Mouse (Mus musculus) gastrocnemius, postnatal 4 days (tissue): Measurements from ENCODE around the gene Gm5788. TPM values are rescaled to one million over a fixed set of nuclear protein-coding genes. Genes with fewer than 3 reads are reported as not detected.
A peak's percentile ranks its signal among the peaks of the same experiment; 100 is the strongest.
"Not testable (repeated sequence)": the region's sequence is repeated elsewhere in the genome, so short reads cannot be mapped to it uniquely, and the experiment has no call there.

Experiments used
- DNase-seq, 2 experiments: peaks; one replicate each; pipeline ENCODE4 v3.0.0; 2021 to 2022; ENCODE audit warnings: low spot score in 2 of 2, mixed read lengths in 2 of 2
- long read RNA-seq, 2 experiments: library from polyadenylated mRNA; stranded (forward); transcript quantifications; one replicate each; pipeline ENCODE4 v2.0.0; 2021
- total RNA-seq, 2 experiments: library from RNA; stranded (reverse); gene quantifications; 2 replicates each; pipeline ENCODE4 v1.2.3; 2021

The Gm5788 gene
- total RNA-seq = not detected
- long read RNA-seq, experiment 1 = 0 reads
- long read RNA-seq, experiment 2 = 0 reads

DNA sequence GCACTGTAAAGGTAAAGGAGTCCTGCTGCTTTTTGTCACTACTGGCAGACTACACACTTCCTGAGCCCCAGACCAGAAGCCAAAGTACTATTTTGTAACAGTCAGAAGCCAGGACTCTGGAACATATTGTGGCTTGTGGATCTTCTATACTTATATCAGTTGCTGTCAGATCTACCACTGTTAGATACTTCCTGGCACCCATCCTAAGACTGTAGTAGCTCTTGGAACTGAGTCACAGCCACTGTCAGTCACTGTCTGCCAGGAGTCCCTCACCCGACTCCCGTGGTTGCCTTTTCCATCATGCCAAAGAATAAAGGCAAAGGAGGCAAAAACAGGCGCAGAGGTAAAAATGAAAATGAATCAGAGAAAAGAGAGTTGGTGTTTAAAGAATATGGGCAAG, at the start of gene Gm5788:
Gene Gm5788 (plus strand): TSS at position 301 of the 400 bp plus-strand sequence.
- not testable (repeated sequence) for DNase-seq

DNA sequence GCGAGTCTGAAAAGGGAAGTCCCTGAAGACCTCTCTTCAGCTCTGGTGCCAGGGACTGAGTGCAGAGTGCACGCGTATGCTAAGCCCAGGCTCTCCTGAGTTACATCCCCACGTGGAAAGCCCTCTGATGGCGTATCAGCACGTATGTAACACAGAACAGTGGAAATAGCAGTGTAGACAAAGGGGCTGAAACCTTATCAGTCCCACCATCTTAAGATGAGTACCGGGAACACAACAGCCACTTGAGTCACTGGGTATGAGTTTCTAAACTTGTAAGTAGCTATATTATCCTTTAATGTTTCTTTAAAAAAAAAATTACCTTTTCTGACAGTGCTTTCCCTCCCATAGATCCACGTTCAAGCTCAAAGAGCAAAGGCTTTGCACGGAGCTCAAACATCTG, 45.1 kb upstream of the Gm5788 start:
- DNase-seq = no peak

DNA sequence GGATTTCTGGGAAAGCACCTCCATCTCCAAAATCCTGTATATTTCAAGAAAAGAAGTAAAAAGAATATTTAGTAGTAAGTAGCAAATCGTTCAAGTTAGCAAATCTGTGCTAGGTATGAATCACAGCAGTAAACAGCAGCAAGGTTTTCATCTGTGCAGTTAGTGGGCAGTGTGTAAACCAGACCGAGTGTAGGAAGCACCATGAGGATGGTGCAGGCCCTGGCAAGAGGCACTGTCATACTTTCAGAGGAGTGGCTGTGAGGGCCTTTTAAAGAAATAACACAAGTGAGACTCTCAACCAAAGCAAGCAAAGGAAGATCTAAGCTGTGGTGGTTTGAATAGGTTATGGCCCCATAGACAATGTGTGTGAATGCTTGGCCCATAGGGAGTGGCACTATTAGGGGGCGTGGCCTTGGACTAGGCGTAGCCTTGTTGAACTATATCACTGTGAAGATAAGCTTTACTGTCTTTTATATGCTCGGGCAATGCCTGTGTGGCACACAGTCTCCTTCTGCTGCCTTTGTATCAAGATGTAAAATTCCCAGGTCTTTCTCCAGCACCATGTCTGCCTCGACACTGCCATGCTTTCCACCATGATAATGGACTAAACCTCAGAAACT, 29.7 kb upstream of the Gm5788 start:
- no peak for DNase-seq

DNA sequence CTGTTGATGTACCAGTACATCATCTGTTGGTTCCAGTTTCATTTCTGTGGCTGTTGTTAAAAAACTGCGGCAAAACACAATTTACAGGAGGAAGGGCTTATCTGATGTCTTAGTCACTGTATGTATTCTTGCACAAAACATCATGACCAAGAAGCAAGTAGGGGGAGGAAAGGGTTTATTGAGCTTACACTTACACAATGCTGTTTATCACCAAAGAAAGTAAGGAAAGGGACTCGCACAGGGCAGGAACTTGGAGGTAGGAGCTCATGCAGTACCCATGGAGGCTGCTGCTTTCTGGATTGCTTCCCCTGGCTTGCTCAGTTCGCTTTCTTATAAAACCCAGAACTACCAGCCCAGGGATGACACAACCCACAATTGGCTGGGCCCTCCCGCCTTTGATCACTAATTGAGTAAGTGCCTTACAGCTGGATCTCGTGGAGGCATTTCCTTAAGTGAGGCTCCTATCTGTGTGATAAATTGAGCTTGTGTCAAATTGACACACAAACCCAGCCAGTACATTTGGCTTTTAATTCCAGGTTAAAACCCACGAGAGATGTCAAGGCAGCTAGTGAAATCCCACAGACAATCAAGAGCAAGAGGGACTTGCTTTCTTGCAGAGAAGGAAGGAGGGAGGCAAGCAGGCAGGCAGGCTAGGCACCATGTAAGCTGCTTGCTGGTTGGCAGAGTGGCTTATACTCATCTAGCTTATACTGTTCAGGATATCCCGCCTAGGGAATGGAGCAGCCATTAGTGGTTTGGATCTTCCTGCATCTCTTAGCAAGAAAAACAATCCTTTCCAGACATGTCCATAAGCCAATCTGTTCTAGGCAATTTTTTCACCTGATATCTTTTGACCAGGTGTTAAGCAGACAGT, 24.0 kb upstream of the Gm5788 start:
- DNase-seq = no peak

DNA sequence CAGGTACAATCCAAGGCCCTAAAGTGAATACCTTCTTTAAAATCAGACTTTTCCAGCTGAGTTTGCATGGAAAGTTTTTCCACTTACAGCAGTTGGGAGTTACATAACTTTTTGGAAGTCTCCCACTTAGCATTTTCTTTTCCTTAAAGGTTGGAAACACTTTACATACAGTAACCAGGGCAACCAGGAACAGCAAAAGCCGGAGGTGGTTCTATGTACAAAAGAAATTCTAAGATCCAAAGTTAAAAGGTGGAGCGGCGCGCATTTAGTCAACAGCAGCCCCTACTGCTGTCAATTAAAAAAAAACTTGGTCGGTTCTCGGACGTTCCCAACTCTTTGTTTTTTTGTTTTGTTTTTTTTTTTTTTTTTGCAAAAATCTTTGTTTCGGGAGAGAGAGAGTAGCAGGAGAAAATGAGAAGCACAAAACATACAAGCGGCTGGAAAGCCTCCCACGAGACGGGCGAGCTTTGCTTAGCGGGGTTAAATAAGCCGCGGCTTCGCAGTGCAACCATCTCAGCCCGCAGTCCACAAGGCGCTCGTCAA, 23.0 kb upstream of the Gm5788 start:
- no peak for DNase-seq

DNA sequence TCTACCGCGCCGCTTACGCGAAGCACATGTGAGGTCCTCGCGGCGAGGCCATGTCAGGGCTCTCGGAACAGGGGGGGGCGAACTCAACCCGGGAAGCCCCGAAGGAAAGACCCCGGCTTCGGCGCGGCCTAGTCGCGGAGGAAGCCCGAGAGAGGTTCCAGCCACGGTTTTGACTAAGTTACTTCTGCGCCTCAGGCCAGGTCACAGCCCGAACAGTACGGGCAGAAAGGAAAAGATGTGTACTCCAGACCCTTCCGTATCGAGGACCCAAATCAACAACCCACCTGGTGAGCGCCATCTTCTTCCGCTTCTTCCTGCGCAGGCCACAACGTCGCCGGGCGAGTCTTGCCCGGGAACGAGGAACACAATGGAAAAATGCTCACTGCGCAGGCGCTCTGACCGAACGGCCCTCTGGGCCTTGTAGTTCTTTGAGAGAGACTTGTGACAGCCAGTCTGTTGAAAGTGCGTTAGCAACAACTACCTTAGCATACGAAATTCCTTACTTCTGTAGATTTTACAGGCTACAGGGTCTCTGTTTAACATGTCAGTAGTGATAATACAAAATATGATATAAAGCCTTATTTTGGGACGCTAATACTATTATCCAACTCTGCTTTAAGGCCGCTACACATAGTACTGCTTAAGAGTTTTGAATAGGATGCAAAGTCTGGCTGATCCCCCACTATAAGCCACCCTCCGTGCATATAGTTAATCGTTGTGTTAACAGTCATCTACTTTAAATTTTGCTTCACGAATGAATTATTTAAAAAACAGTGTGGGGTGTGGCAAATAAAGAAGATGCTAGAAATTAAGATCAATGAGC, 22.3 kb upstream of the Gm5788 start, which contains the start of gene Snw1:
Gene Snw1 (minus strand): TSS at position 311 of the 823 bp plus-strand sequence.
- peak; percentile 84 to 92 for DNase-seq

DNA sequence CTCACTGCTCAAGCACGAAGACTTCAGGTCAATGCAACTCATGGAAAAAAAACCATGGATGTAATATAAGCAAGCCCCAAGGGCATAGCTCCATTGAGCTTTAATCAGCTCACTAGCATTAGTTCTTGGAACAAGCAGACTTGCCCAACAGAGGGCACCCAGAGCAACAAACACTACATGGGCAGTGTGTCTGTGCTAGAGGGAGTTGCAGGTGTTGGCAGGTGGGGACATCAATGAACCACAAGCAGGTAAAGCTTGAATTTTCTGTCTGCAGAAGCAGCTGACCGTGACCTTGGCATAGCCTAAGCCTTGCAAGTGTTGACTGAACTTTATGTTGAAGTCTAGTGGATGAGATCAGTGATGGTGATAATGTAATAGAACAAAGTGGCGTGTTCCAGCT, 19.8 kb upstream of the Gm5788 start:
- no peak for DNase-seq

DNA sequence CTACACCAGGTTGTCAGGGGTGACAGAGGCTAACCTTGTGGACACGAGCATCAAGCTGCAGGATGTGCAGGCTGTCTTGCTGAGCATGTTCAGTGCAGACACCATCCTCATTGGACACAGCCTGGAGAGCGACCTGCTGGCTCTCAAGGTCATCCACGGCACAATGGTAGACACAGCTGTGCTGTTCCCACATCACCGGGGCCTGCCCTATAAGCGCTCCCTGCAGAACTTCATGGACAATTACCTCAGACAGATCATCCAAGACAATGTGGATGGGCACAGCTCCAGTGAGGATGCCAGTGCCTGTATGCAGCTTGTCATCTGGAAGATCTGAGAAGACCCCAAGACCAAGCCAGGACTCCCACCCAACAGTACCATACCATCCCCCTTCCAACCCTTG, 12.0 kb upstream of the Gm5788 start:
- not testable (repeated sequence) for DNase-seq

DNA sequence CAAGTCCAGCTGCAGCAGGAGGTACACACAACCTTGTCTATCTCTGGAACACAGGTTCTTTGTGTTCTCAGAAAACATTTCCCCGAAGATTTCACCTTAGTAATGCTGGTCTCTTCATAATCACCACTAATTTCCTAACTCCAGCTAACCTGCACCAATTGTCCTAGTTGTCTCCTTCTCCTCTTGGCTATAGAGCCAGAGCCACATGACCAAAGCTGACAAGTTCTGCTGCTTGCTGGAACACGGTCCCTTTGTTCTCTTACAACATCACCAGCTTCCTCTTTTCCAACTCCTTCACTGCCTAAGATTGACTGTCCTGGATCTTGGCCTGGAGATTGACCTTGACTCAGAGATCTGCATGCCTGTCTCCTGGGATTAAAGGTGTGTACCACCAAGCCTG, 5.8 kb upstream of the Gm5788 start:
- DNase-seq = not testable (repeated sequence)

DNA sequence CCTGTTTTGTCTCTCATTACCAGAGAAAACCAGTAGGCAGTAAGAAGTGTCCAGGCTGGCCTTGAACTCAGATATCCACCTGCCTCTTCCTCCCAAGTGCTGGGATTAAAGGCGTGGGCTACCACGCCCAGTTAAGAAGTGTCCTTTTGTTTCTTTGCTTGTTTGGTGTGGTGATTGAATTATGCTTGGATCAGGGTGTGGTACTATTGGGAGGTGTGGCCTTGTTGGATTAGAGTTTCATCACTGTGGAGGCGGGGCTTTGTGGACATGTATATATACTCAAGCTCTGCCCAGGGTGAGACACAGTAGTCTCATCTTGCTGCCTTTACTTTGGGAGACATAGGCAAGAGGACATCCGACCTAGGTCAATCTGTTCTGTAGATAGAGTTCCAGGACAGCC, 19.5 kb downstream of the Gm5788 start, which contains the start of gene Gm8300:
Gene Gm8300 (plus strand): TSS at position 301 of the 400 bp plus-strand sequence.
- not testable (repeated sequence) for DNase-seq

DNA sequence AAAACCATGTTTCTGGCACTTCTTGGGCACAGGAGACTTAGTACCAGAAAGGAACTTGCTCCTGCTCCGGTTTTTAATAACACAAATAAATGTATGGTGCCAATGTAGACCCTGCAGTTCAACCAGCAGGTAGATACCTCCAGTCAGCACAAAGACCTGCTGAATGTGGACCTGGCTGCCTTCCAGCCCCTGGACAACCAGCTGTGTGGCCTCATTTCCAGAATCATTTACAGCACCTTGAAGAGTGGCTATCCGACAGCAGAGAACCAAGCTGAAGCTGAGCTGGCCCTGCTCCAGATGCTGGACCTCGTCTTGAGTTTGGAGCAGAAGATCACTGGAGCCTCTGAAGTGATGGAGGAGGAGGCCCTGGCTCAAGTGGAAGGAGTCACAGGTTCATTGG, 25.1 kb downstream of the Gm5788 start:
- DNase-seq = not testable (repeated sequence)

DNA sequence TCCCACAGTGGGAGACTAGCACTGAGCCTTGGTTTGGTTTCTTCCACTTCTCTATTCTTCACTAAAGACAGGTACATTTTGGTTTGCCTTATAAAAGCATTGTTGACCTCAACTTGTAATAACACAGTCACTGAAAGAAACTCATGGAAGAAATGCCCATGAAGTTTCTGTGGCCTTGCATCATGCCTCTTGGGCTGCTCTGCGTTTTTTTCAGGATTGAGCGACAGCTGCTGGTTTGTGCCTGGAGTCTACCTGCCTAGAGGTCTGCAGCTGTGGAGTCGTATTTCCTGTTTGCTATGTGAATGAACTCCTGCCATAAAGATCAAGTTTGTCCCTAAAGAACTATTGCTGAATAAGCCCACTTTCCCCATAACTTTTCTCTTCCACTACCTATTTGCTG, 49.4 kb downstream of the Gm5788 start:
- no peak for DNase-seq

Other genes starting within 250 kb of the Gm5788 start
- 10 to 100 TPM; 18.1 to 20.7 TPM for gene Vipas39, start 228.5 kb upstream of the Gm5788 start, total RNA-seq
- 100 to 1,000 TPM; 102 to 104 TPM for gene Ahsa1, start 228.2 kb upstream of the Gm5788 start, total RNA-seq
- under 1 TPM; 0.25 to 0.41 TPM for gene Ism2, start 195.0 kb upstream of the Gm5788 start, total RNA-seq
- gene Sptlc2, start 106.4 kb upstream of the Gm5788 start, total RNA-seq = 10 to 100 TPM; 41.7 to 44.1 TPM
- gene Slirp, start 50.8 kb upstream of the Gm5788 start, total RNA-seq = 100 to 1,000 TPM; 164 to 167 TPM
- gene Alkbh1, start 50.7 kb upstream of the Gm5788 start, total RNA-seq = 10 to 100 TPM; 16.2 to 16.5 TPM
- 10 to 100 TPM; 55.7 to 61.5 TPM for gene Snw1, start 22.4 kb upstream of the Gm5788 start, total RNA-seq
- gene Gm8300, start 19.6 kb downstream of the Gm5788 start, total RNA-seq = not detected
- gene Oog1, start 108.0 kb downstream of the Gm5788 start, total RNA-seq = not detected
- gene Gm4027, start 124.1 kb downstream of the Gm5788 start, total RNA-seq = not detected
- gene Gm16381, start 149.9 kb downstream of the Gm5788 start, total RNA-seq = not detected